Mouse (Mus musculus): Measurements from ENCODE around the gene Notch4. TPM values are rescaled to one million over a fixed set of nuclear protein-coding genes. Genes with fewer than 3 reads are reported as not detected.
A peak's percentile ranks its signal among the peaks of the same experiment; 100 is the strongest.

The Notch4 gene
- polyA plus RNA-seq, 1 experiment from 2014 or later = 8.0 TPM

DNA sequence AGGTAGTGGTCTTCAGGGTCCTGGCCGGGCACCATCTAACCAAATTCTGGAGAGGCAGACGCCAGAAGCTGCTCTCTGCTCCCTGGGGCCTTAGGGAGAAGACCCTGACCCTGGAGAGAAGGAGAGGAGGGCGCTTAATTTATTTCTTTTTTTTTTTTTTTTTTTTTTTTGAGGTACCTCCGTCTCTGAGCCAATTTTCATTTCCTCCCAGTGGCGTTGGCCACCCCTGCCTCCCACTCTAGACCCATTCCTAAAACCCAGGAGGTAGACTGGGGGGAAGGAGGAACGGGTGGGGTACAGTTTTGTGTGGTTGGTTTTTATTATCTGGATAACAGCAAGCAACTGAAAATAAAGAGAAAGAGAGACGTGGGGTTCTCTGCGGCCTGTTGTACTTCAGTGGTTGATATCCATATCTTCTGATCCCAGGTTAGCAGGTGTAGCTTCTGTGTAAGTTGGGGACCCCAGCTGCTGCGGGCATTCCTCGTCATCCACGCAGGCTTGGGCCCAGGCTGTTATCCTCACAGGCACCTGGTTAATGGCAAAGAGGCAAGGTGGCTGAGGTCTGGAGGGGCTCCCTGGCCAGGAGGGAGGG is 49.1 kb downstream of the Notch4 start:
- Histone ChIP-seq H3K9ac (replicated peaks) (no peak overlapping the region), H3K27ac (replicated peaks) (no peak overlapping the region), H3K4me2 (no peak overlapping the region), H3K4me3 (replicated peaks) (no peak overlapping the region), H3K27me3 (replicated peaks) (no peaks in the 10 kb centered on the region), H3K9me3 (replicated peaks) (no peaks in the 10 kb centered on the region), H3K4me1 (peaks cover 11% of the 10 kb centered on the region), H3K36me3 (peaks cover 65% of the 10 kb centered on the region)
- no peak for ATAC-seq (ENCODE audit: low FRiP score)
- 91% methylated on average over 11 of the region's 11 CpGs for WGBS

DNA sequence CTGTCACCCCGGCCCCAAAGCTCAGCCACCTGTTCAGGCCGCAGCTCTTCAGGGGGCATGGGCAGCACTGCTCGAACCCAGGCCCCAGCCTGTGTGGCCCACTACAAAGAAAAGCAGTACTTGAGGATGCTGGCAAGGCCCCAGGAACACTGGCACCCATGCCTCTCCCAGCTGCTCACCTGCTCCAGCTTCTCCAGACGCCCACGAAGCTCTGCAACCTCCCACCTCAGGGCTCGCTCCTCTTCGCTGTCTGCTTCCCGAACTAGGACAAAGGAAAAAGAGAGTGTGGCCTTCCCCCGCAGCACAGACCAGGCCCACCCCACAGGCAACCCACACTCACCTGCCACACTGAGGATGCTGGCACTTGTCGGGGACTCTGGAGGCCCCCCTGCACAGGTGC is 49.8 kb downstream of the Notch4 start:
- Histone ChIP-seq H3K4me1 (peaks cover 4% of the 10 kb centered on the region), H3K4me2 (no peak overlapping the region), H3K9me3 (replicated peaks) (no peaks in the 10 kb centered on the region), H3K4me3 (replicated peaks) (no peak overlapping the region), H3K27me3 (replicated peaks) (no peaks in the 10 kb centered on the region), H3K9ac (replicated peaks) (no peak overlapping the region), H3K36me3 (peaks cover 65% of the 10 kb centered on the region), H3K27ac (replicated peaks) (no peak overlapping the region)
- WGBS = 86% methylated on average over 10 of the region's 10 CpGs
- no peak for ATAC-seq (ENCODE audit: low FRiP score)

DNA sequence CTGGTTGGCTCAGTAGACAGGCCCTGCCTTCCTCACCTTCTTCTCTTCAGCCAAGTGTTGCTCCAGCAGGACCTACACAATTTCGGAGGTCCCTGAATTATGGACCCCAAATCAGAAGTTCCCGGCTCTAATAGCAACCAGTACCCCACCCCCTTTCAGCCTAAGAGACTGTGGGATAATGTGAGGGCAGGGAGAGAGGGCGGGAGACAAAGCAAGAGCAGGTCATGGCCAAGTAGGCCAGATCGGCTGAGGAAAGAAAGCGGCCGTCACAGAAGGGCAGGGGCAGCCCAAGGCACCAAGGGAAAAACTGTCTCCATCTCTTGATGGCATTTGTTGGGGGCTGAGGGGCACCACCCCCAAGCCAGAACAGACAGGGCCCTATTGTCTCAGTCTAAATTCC is 51.8 kb downstream of the Notch4 start, which contains the start of gene Egfl8:
Egfl8 (minus strand) TSS at position 101 of the 400 bp plus-strand sequence.
- no peak within 1 kb of the TSS; the same call in 1 of the 2 replicates for H3K4me2 ChIP-seq
- H3K9me3 ChIP-seq (replicated peaks) = no peaks in the 10 kb centered on the region

DNA sequence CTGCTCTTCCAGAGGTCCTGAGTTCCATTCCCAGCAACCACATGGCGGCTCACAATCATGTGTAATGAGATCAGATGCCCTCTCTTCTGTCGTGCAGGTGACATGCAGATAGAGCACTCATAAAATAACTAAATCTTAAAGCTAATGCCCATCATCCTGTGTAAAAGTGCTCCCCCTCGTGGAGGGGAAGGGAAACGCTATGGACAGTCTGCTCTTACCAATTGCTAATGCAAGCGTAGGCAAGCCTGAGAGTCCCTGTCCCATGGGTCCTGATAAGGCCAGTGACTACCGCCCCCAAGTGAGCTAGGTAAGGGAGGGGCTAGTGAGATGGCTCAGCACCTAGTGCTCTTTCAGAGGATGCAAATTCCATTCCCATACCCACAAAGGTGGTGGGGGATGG is 54.9 kb downstream of the Notch4 start:
- H3K4me1 ChIP-seq = no peaks in the 10 kb centered on the region
- H3K27me3 ChIP-seq (replicated peaks) = no peaks in the 10 kb centered on the region
- H3K27ac ChIP-seq (replicated peaks) = no peak overlapping the region
- no peak overlapping the region for H3K9ac ChIP-seq (replicated peaks)
- H3K9me3 ChIP-seq (replicated peaks) = no peaks in the 10 kb centered on the region
- WGBS = 12% methylated on average over 6 of the region's 6 CpGs
- no peak for ATAC-seq (ENCODE audit: low FRiP score)
- H3K4me2 ChIP-seq = no peak overlapping the region
- H3K36me3 ChIP-seq = peaks cover 59% of the 10 kb centered on the region
- H3K4me3 ChIP-seq (replicated peaks) = no peak overlapping the region

More for the DNA sequence above, 51.8 kb downstream of the Notch4 start, which contains the start of gene Egfl8:
- no peaks in the 10 kb centered on the region for H3K4me1 ChIP-seq
- ATAC-seq (ENCODE audit: low FRiP score) = no peak
- 0 out of 2 replicates have a peak within 1 kb of the TSS, but pooled peaks have one; percentile 9 for H3K27ac ChIP-seq (replicated peaks)
- H3K27me3 ChIP-seq (replicated peaks) = no peaks in the 10 kb centered on the region
- 62% methylated on average over 6 of the region's 6 CpGs for WGBS
- no peak within 1 kb of the TSS for H3K4me3 ChIP-seq (replicated peaks)
- no peak within 1 kb of the TSS for H3K9ac ChIP-seq (replicated peaks)
- peaks cover 66% of the 10 kb centered on the region for H3K36me3 ChIP-seq

DNA sequence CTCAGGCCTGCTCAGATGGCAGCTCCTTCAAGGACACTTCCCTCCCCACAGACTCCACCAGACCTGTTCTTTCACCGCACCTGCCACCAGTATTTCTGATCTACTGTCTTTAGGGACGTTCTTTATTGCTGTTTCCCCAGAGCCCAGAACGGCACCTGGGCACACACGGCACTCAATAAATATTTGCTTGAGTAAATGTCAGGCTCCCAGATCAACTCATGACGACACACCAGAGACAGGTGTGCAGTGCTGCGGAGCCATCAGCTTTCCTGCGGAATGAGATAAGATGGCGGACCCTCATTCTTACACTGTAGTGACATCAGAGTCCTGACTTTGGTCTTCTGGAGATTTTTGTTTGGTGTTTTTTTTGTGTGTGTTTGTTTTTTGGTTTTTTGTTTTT is 56.9 kb downstream of the Notch4 start:
- Histone ChIP-seq H3K27ac (replicated peaks) (no peak overlapping the region), H3K27me3 (replicated peaks) (no peaks in the 10 kb centered on the region), H3K4me3 (replicated peaks) (no peak overlapping the region), H3K4me2 (no peak overlapping the region), H3K36me3 (peaks cover 48% of the 10 kb centered on the region), H3K9me3 (replicated peaks) (no peaks in the 10 kb centered on the region), H3K4me1 (peaks cover 9% of the 10 kb centered on the region), H3K9ac (replicated peaks) (no peak overlapping the region)
- 74% methylated on average over 8 of the region's 8 CpGs for WGBS
- no peak for ATAC-seq (ENCODE audit: low FRiP score)

DNA sequence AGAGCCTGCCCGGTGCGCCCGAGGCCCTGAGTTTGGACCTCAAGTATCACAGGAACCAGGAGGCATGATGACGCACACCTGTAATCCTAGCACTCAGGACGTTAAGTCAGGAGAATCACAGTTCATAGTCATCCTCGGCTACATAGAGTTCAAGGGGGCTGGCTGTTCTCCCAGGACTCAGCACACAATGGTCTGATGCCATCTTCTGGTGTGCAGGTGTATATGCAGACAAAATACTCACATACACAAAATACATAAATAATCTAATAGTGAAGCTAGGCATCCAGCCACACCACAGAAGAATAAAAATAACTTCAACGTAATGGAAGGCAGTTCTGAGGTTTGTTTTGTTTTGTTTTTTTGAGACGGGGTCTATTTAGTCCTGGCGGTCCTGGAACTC is 59.1 kb downstream of the Notch4 start:
- no peak overlapping the region for H3K9ac ChIP-seq (replicated peaks)
- H3K4me3 ChIP-seq (replicated peaks) = no peak overlapping the region
- H3K4me2 ChIP-seq = no peak overlapping the region
- H3K27me3 ChIP-seq (replicated peaks) = no peaks in the 10 kb centered on the region
- H3K27ac ChIP-seq (replicated peaks) = no peak overlapping the region
- no peaks in the 10 kb centered on the region for H3K9me3 ChIP-seq (replicated peaks)
- WGBS = 87% methylated on average over 9 of the region's 9 CpGs
- H3K4me1 ChIP-seq = peaks cover 22% of the 10 kb centered on the region
- ATAC-seq (ENCODE audit: low FRiP score) = no peak
- peaks cover 33% of the 10 kb centered on the region for H3K36me3 ChIP-seq

DNA sequence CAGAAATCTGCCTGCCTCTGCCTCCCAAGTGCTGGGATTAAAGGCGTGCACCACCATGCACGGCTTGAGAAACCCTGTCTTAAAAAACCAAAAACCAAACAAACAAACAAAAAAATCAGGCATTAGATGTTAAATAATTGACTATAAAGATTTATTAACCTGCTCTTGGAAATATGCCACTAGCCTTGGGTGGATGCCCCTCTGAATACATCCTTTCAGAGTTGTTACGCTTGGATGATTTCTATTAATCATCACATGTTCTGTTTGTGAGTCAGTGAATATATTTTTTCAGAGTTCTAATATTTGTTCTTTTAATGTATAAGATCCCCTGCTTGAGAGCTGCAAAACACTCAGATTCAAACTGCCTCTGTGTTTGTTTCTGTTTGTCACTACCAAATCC is 60.9 kb downstream of the Notch4 start:
- no peak overlapping the region for H3K4me3 ChIP-seq (replicated peaks)
- no peaks in the 10 kb centered on the region; the same call in 1 of the 2 replicates for H3K27me3 ChIP-seq (replicated peaks)
- H3K4me1 ChIP-seq = peaks cover 40% of the 10 kb centered on the region
- WGBS = 95% methylated on average over 3 of the region's 3 CpGs
- ATAC-seq (ENCODE audit: low FRiP score) = no peak
- H3K36me3 ChIP-seq = peaks cover 27% of the 10 kb centered on the region
- H3K9me3 ChIP-seq (replicated peaks) = no peaks in the 10 kb centered on the region
- H3K9ac ChIP-seq (replicated peaks) = no peak overlapping the region
- no peak overlapping the region for H3K4me2 ChIP-seq
- H3K27ac ChIP-seq (replicated peaks) = no peak overlapping the region

DNA sequence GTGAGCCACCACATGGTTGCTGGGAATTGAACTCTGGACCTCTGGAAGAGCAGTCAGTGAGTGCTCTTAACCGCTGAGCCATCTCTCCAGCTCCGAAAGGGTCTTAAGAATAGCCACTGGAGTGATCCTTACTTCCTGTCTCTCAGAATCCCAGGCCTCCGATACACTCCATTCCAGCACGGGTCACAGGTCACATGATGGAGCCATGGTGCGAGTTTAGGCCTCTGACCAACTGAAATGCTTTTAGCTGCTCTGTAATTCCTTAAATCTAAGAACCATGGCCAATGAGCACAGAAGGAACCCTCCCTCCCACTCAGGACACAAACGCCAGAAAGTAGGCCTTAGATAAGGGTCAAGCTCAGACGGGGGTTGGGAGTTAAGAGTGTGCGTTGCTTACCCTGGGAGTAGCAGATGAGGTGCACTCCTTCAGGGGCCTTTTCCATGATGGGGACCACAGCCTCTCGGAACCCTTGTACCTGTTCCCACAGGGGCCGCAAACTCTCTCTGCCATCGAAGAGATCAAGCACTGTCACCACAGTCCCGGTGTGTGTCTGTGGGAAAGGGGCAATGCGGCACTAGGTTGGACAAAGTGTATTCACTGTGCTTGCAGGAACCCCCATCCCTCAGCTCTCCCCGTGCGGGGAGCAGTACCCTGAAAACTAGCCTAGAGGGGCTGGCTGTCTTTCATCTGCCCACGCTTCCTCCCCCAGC is 62.1 kb downstream of the Notch4 start:
- peak overlapping the region; percentile 78 for H3K4me3 ChIP-seq (replicated peaks)
- H3K4me2 ChIP-seq = peak overlapping the region; percentile 90
- peak overlapping the region; percentile 93 for H3K27ac ChIP-seq (replicated peaks)
- no peak for ATAC-seq (ENCODE audit: low FRiP score)
- peaks cover 5% of the 10 kb centered on the region; the same call in 1 of the 2 replicates for H3K27me3 ChIP-seq (replicated peaks)
- peaks cover 21% of the 10 kb centered on the region for H3K36me3 ChIP-seq
- peak overlapping the region; percentile 70 for H3K9ac ChIP-seq (replicated peaks)
- H3K4me1 ChIP-seq = peaks cover 52% of the 10 kb centered on the region
- 53% methylated on average over 16 of the region's 16 CpGs for WGBS
- no peaks in the 10 kb centered on the region for H3K9me3 ChIP-seq (replicated peaks)

DNA sequence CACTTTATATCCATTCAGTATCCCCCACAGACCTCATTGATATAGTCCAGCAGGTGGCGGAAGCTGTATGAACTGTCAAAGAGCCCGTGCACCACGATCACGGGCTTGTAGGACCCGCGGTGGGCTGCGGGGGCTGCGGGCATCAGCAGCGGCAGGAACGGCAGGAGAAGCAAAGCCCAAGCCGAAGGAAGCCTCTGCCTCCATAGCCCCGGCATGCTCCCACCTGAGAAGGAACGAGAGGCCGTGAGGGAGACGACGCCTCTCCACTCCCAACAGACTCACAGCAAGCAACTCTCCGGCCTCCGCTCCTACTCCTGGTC is 62.7 kb downstream of the Notch4 start:
- 0% methylated on average over 18 of the region's 18 CpGs for WGBS
- peak; percentile 46 for ATAC-seq (ENCODE audit: low FRiP score)
- Histone ChIP-seq H3K9ac (replicated peaks) (peak overlapping the region; percentile 70), H3K9me3 (replicated peaks) (no peaks in the 10 kb centered on the region), H3K4me3 (replicated peaks) (peak overlapping the region; percentile 78), H3K4me1 (peaks cover 57% of the 10 kb centered on the region), H3K4me2 (peak overlapping the region; percentile 90), H3K27ac (replicated peaks) (peak overlapping the region; percentile 93), H3K36me3 (peaks cover 21% of the 10 kb centered on the region), H3K27me3 (replicated peaks) (peaks cover 10% of the 10 kb centered on the region; the same call in 1 of the 2 replicates)

DNA sequence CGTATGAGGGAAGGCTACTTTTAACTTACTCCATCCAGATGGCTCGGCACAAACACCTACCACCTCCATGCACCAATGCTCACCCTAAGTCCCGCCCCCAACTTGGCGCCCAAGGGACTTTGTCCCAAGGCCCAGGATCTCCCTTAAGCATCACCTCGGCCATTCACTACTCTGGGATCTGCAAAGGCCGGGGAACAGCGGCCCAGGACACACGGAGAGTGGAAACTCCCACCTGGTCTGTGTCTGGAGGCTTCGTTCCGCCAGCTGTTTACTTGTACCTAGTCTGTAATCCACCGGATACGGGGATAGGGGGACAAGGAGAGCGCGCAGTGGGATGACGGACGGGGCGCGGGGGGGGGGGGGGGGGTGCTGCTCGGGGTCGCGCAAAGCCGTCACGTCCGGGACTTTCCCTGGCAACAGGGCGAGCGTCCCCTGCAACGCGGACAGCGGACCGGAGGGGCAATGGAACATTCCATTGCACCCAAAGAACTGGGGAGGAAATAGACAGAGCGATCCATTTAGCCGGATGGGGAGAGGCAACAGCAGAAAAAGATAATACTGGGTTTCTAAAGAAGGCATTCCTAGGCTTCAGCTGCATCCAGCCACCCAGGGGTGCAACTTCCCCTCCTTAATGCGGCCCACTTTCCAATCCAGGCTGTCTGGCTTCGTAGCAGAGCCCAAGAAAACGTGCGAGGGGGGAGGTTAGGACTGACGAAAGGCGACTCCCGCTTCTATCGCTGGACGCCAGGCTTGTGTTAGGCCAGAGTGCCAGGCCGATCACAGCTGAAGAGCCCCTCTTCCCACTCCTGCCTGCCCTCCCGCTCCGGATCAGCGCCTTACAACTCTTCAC is 63.2 kb downstream of the Notch4 start:
- Histone ChIP-seq H3K4me3 (replicated peaks) (peak overlapping the region; percentile 78), H3K9me3 (replicated peaks) (no peaks in the 10 kb centered on the region), H3K4me1 (peaks cover 63% of the 10 kb centered on the region), H3K27me3 (replicated peaks) (peaks cover 10% of the 10 kb centered on the region; the same call in 1 of the 2 replicates), H3K27ac (replicated peaks) (peak overlapping the region; percentile 93), H3K4me2 (peak overlapping the region; percentile 90), H3K9ac (replicated peaks) (peak overlapping the region; percentile 70), H3K36me3 (peaks cover 17% of the 10 kb centered on the region)
- WGBS = under 1% methylated on average over 43 of the region's 45 CpGs
- ATAC-seq (ENCODE audit: low FRiP score) = peak; percentile 77

DNA sequence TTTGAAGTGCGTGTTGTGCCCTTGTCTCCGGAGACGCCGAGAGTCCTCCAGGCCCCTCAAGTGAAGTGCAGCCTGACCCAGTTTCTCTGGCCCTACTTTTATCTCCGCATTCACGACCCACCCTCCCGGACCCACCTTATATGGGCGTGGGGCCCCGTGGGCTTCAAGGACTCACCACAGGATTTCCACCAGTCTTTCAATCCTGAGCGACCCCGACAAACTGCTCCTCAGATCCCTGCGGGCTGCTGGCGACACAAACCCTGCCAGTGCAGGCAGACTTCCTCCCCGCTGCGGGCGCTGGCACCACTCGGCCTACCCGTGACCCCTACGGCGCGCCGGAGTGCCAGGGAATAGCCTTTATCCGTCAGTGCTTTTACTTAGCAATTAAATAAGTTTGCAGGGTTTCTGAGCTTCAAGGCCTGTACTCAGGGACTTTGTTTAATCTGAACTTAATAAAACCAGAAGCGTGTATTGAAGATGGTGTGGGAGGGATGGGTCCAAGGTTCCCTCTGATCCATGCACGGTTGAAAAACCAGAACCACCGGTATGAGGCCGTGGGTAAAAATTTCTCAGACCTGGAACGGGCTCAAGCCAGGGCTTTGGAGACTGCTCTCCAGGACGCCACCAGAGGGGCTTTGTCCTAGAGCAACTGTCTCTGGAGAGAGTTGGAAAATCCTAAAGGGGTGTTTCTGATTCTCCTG is 64.0 kb downstream of the Notch4 start, which contains the start of gene Ppt2:
Ppt2 (minus strand) TSS at position 568 of the 701 bp plus-strand sequence.
- peak within 1 kb of the TSS; percentile 90 for H3K4me2 ChIP-seq
- H3K9ac ChIP-seq (replicated peaks) = peak within 1 kb of the TSS; percentile 70
- 6% methylated on average over 29 of the region's 29 CpGs for WGBS
- peak; percentile 3; the same call in 1 of the 2 replicates for ATAC-seq (ENCODE audit: low FRiP score)
- H3K36me3 ChIP-seq = peaks cover 9% of the 10 kb centered on the region; the same call in 1 of the 2 replicates
- peak within 1 kb of the TSS; percentile 78 for H3K4me3 ChIP-seq (replicated peaks)
- H3K27me3 ChIP-seq (replicated peaks) = peaks cover 10% of the 10 kb centered on the region; the same call in 1 of the 2 replicates
- peak within 1 kb of the TSS; percentile 93 for H3K27ac ChIP-seq (replicated peaks)
- H3K4me1 ChIP-seq = peaks cover 69% of the 10 kb centered on the region
- no peaks in the 10 kb centered on the region for H3K9me3 ChIP-seq (replicated peaks)

Data from neural tube, embryonic 15.5 days (tissue).